Mouse (Mus musculus): ENCODE measurements around the gene Irs2. TPM values are rescaled to one million over a fixed set of nuclear protein-coding genes. Genes with fewer than 3 reads are reported as not detected.

The Irs2 gene
- polyA plus RNA-seq, 1 experiment from 2014 or later: 4.6 TPM

DNA sequence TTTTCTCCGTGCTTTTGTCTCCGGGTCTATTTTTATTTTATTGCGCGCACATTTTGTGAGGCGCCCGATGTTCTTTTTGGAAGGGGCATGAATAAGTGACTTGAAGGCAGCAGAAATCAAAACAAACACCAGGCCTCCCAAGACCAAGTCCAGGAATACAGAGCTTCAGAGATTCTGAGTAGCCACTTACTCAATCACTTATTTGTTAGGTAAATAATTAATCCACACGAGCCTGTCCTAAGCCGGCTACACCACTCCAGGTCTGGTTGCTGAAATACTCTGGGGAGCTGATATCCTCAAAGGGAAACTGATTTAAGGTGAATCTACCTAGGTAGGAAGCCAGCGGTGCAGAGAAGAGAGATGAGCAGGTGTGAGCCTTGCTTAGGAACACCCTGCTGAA, 71.6 kb downstream of the Irs2 start:
- Histone ChIP-seq H3K36me3 (ENCODE audit: control insufficient read depth, insufficient read depth, low read length) (no peaks in the 10 kb centered on the region), H3K4me1 (ENCODE audit: control insufficient read depth, insufficient read depth, low read depth, low read length) (no peaks in the 10 kb centered on the region), H3K9ac (ENCODE audit: low read depth, low read length) (no peak overlapping the region), H3K4me2 (ENCODE audit: low read length) (no peak overlapping the region), H3K9me3 (ENCODE audit: control insufficient read depth, low read length) (no peaks in the 10 kb centered on the region), H3K27ac (ENCODE audit: low read depth, low read length) (no peak overlapping the region), H3K4me3 (ENCODE audit: low read length) (no peak overlapping the region), H3K27me3 (replicated peaks; ENCODE audit: control insufficient read depth, insufficient read depth, low read length) (0 out of 2 replicates have a peak, but pooled peaks cover 2% of the 10 kb centered on the region)
- 77% methylated on average over 9 of the region's 9 CpGs for WGBS
- ATAC-seq: no peak

- H3K9ac ChIP-seq (ENCODE audit: low read depth, low read length): no peak overlapping the region
- H3K4me1 ChIP-seq (ENCODE audit: control insufficient read depth, insufficient read depth, low read depth, low read length): no peaks in the 10 kb centered on the region
- no peak overlapping the region for H3K4me2 ChIP-seq (ENCODE audit: low read length)
- H3K27me3 ChIP-seq (replicated peaks; ENCODE audit: control insufficient read depth, insufficient read depth, low read length): 0 out of 2 replicates have a peak, but pooled peaks cover 2% of the 10 kb centered on the region
- H3K27ac ChIP-seq (ENCODE audit: low read depth, low read length): no peak overlapping the region
- H3K4me3 ChIP-seq (ENCODE audit: low read length): no peak overlapping the region
- 68% methylated on average over 8 of the region's 8 CpGs for WGBS
- no peak for ATAC-seq
- H3K9me3 ChIP-seq (ENCODE audit: control insufficient read depth, low read length): no peaks in the 10 kb centered on the region
- H3K36me3 ChIP-seq (ENCODE audit: control insufficient read depth, insufficient read depth, low read length): no peaks in the 10 kb centered on the region
These were observed 73.0 kb downstream of the Irs2 start for GRCm38 (mm10) chr8:10935231-10935630.
